Mouse (Mus musculus): ENCODE data around the gene Kcna2. TPM values are rescaled to one million over a fixed set of nuclear protein-coding genes. Genes with fewer than 3 reads are reported as not detected.

Gene Kcna2
- 0.05 TPM for polyA plus RNA-seq (2017; shearing (Covaris generic))

DNA sequence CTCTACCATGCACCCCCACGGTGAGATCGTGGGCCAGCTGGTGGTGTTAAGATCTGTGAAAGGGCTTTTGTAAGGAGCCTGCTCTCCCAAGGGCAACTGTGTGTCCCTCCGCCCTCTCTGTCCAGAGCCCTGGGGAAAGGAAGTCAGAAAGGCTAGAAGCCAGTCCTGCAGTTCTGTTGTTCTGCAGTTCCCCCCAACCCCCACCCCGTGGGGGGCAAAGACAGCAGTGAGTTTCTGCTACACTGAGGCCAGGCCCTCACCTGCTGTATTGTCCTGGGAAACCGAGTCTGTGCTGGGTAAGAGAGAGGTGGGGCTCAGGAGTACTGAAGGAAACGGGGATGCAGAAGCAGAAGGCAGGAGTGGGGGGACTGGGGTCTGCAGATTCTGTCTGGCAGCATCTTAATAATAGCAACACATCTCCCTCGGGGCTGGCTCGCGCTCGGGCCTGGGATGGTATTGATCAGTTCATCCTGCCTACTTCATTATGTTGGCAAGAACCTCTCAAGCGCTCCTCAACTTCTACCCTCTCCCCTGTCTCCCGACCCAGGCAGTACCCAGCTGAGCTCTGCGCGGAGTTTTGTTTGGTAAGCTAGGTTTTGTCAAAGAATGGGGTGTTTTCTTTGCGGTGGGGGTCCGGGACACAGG lies at the start of gene Kcna2:
Gene Kcna2, plus strand, starts transcription at position 336 of the 645 bp plus-strand sequence.

Other genes with a start within 250 kb of the Kcna2 start
- gene Kcna3, start 65.0 kb upstream of the Kcna2 start, polyA plus RNA-seq (2017; shearing (Covaris generic)) = 33.0 TPM
- not detected for gene Kcna10, start 81.9 kb downstream of the Kcna2 start, polyA plus RNA-seq (2017; shearing (Covaris generic))
- gene Cym, start 120.6 kb downstream of the Kcna2 start, polyA plus RNA-seq (2017; shearing (Covaris generic)) = not detected
- gene A630076J17Rik, start 129.5 kb downstream of the Kcna2 start, polyA plus RNA-seq (2017; shearing (Covaris generic)) = not detected
- gene Prok1, start 138.6 kb downstream of the Kcna2 start, polyA plus RNA-seq (2017; shearing (Covaris generic)) = 0.50 TPM
- 98.2 TPM for gene Lamtor5, start 177.7 kb downstream of the Kcna2 start, polyA plus RNA-seq (2017; shearing (Covaris generic))
- gene Slc16a4, start 190.1 kb downstream of the Kcna2 start, polyA plus RNA-seq (2017; shearing (Covaris generic)) = 0.18 TPM
- 14.9 TPM for gene Rbm15, start 232.5 kb downstream of the Kcna2 start, polyA plus RNA-seq (2017; shearing (Covaris generic))

All from effector memory CD4-positive, alpha-beta T cell, adult 7 months (primary cell).